Mouse (Mus musculus) neural tube, embryonic 11.5 days (tissue): ENCODE results near the gene Brd4. TPM values are rescaled to one million over a fixed set of nuclear protein-coding genes. Genes with fewer than 3 reads are reported as not detected.

ENCODE experiments used
- ATAC-seq: fragments of 200-750 bp; cut with Nextera tagmentation; 2 replicates; pipeline ENCODE4 v1.8.0; 2017; ENCODE audit warnings: moderate number of reproducible peaks, mild to moderate bottlenecking, moderate TSS enrichment, moderate library complexity; ENCODE audit not compliant: insufficient read depth, low FRiP score, low TSS enrichment
- DNase-seq: peaks from one replicate; pipeline ENCODE4 v3.0.0-alpha.2; 2015; ENCODE audit warnings: low spot score
- H3K27ac ChIP-seq: fragments of 300-500 bp; sonication (generic); 2 replicates; pipeline ENCODE4 v1.5.1; 2014; ENCODE audit warnings: low read depth, mild to moderate bottlenecking, low read length
- H3K27me3 ChIP-seq: fragments of 300-500 bp; sonication (generic); 2 replicates; pipeline ENCODE4 v1.6.1; 2014; ENCODE audit warnings: mild to moderate bottlenecking, low read length, mixed read lengths; ENCODE audit not compliant: control insufficient read depth, insufficient read depth
- H3K36me3 ChIP-seq: fragments of 300-500 bp; sonication (generic); 2 replicates; pipeline ENCODE4 v1.6.1; 2014; ENCODE audit warnings: mild to moderate bottlenecking, low read length, moderate library complexity, mixed read lengths; ENCODE audit not compliant: control insufficient read depth, insufficient read depth
- H3K4me1 ChIP-seq: fragments of 300-500 bp; sonication (generic); 2 replicates; pipeline ENCODE4 v1.6.1; 2014; ENCODE audit warnings: low read length, mixed read lengths; ENCODE audit not compliant: control insufficient read depth, insufficient read depth
- H3K4me2 ChIP-seq: fragments of 300-500 bp; sonication (generic); 2 replicates; pipeline ENCODE4 v1.6.1; 2014; ENCODE audit warnings: low read depth, mild to moderate bottlenecking, moderate library complexity
- H3K4me3 ChIP-seq: fragments of 300-500 bp; sonication (generic); 2 replicates; pipeline ENCODE4 v1.5.1; 2014; ENCODE audit warnings: low read depth, low read length
- H3K9ac ChIP-seq: fragments of 300-500 bp; sonication (generic); 2 replicates; pipeline ENCODE4 v1.6.1; 2014; ENCODE audit warnings: mild to moderate bottlenecking, low read length
- H3K9me3 ChIP-seq: fragments of 300-500 bp; sonication (generic); 2 replicates; pipeline ENCODE4 v1.6.1; 2016; ENCODE audit warnings: low read length; ENCODE audit not compliant: control insufficient read depth
- WGBS: fragments of 180-500 bp; shearing (Covaris S2); extraction: QIAGEN DNeasy Blood & Tissue Kit; methylation state at CpG from one replicate; pipeline ENCODE4 v1.1.7; 2014; 5-methylcytosine and 5-hydroxymethylcytosine counted together
- polyA plus RNA-seq: library from polyadenylated mRNA; unstranded; fragments of >200 nt; fragmentation: Nextera tagmentation; extraction: Ambion mirVana; gene quantifications from 2 replicates; pipeline ENCODE4 v1.2.1, GENCODE M21; 2014

Gene Brd4
- polyA plus RNA-seq, 1 experiment from 2014 or later = 115 TPM

GRCm38 (mm10) chr17:32165266-32165802 lies 119.2 kb downstream of the Brd4 start:
- peak; percentile 83 for ATAC-seq
- H3K36me3 ChIP-seq = no peaks in the 10 kb centered on the region
- no peak for DNase-seq
- 4% methylated on average over 9 of the region's 9 CpGs for WGBS
- H3K4me2 ChIP-seq = peak overlapping the region; percentile 66
- peak overlapping the region; percentile 80 for H3K9ac ChIP-seq
- peak overlapping the region; percentile 69 for H3K4me3 ChIP-seq
- no peaks in the 10 kb centered on the region for H3K9me3 ChIP-seq
- peak overlapping the region; percentile 82 for H3K27ac ChIP-seq
- H3K27me3 ChIP-seq = no peaks in the 10 kb centered on the region
- H3K4me1 ChIP-seq = peaks cover 29% of the 10 kb centered on the region

GRCm38 (mm10) chr17:32164780-32165179 lies 119.7 kb downstream of the Brd4 start:
- 0 out of 2 replicates have a peak overlapping the region, but pooled peaks have one; percentile 82 for H3K27ac ChIP-seq
- H3K4me1 ChIP-seq = peaks cover 29% of the 10 kb centered on the region
- no peak overlapping the region for H3K9ac ChIP-seq
- no peak overlapping the region for H3K4me3 ChIP-seq
- ATAC-seq (no peak), DNase-seq (no peak)
- no peaks in the 10 kb centered on the region for H3K9me3 ChIP-seq
- no peaks in the 10 kb centered on the region for H3K27me3 ChIP-seq
- H3K4me2 ChIP-seq = no peak overlapping the region
- no peaks in the 10 kb centered on the region for H3K36me3 ChIP-seq

DNA sequence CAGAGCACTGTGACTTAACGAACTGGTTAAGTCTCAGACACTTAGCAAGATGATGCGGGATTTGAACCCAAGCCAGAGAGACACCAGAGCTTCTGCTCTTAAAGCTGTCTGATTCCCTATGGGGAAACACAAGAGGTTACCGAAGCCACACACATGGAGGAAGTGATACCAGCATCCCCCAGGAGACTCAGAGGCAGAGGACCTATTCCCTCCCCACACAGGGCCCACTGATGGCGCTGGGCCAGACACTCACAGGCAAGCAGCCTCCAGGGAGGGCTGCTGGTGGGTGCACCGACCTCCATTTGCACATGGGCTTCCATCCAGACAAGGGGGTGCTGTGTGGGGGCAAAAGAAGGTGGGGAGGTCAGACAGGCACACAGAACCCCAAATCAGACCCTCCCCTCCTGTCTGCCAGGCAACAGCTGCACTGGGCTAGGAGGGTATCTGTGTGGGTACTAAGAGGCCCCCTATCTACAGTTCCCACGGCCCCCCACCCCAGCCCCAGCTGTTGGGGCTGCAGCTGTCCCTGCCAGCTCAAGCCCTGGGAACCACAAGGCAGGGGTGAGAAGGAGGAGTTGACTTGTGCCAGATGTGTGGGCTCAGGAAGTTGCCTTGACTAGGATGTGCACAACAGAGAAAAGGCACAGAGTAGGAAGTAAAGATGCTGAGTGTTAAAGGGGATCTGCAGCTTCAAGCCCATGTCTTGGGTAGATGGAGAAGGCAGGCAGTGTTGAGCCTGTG lies 120.4 kb downstream of the Brd4 start:
- Histone ChIP-seq H3K9me3 (no peaks in the 10 kb centered on the region), H3K27ac (no peak overlapping the region), H3K36me3 (no peaks in the 10 kb centered on the region), H3K27me3 (no peaks in the 10 kb centered on the region), H3K4me1 (peaks cover 29% of the 10 kb centered on the region), H3K4me3 (no peak overlapping the region), H3K9ac (peak overlapping the region; percentile 26; the same call in 1 of the 2 replicates), H3K4me2 (no peak overlapping the region; the same call in 1 of the 2 replicates)
- ATAC-seq = no peak
- DNase-seq = no peak
- WGBS = 66% methylated on average over 6 of the region's 6 CpGs

- 2% methylated on average over 58 of the region's 58 CpGs for WGBS
- Histone ChIP-seq H3K27me3 (no peaks in the 10 kb centered on the region), H3K4me3 (peak overlapping the region; percentile 42), H3K4me1 (peaks cover 29% of the 10 kb centered on the region), H3K9me3 (no peaks in the 10 kb centered on the region), H3K4me2 (peak overlapping the region; percentile 91), H3K27ac (no peak overlapping the region), H3K36me3 (peaks cover 3% of the 10 kb centered on the region; the same call in 1 of the 2 replicates), H3K9ac (peak overlapping the region; percentile 69)
- DNase-seq = peak; percentile 84
- ATAC-seq = no peak
Measured at GRCm38 (mm10) chr17:32162112-32162850, 122.2 kb downstream of the Brd4 start.

DNA sequence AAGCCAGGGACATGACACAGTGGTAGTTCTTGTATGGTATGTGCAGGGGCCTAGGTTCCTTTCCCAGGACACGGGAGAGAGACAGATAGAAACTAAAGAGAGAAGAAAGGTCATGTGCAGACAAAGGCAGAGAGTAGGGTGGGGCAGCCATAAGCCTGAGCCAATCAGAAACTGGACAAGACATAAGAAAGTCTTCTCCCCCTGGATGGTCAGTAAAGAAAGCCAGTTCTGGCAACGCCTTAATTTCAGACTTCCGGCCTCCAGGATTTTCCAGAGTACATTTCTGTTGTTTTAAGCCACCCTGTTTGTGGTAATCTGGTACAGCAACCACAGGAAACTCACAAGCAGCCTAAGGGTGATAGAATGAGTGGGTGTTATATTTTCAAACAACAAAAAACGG lies 123.6 kb downstream of the Brd4 start:
- H3K27me3 ChIP-seq = no peaks in the 10 kb centered on the region
- no peak overlapping the region for H3K4me3 ChIP-seq
- H3K27ac ChIP-seq = no peak overlapping the region
- peaks cover 27% of the 10 kb centered on the region for H3K4me1 ChIP-seq
- no peak overlapping the region for H3K9ac ChIP-seq
- DNase-seq (no peak), ATAC-seq (no peak)
- H3K9me3 ChIP-seq = no peaks in the 10 kb centered on the region
- no peak overlapping the region for H3K4me2 ChIP-seq
- 81% methylated on average over 4 of the region's 4 CpGs for WGBS
- H3K36me3 ChIP-seq = peaks cover 6% of the 10 kb centered on the region; the same call in 1 of the 2 replicates

GRCm38 (mm10) chr17:32158841-32159240 lies 125.7 kb downstream of the Brd4 start:
- Histone ChIP-seq H3K4me3 (no peak overlapping the region), H3K9me3 (no peaks in the 10 kb centered on the region), H3K9ac (no peak overlapping the region), H3K36me3 (peaks cover 7% of the 10 kb centered on the region), H3K27ac (no peak overlapping the region), H3K27me3 (no peaks in the 10 kb centered on the region), H3K4me2 (no peak overlapping the region), H3K4me1 (peaks cover 15% of the 10 kb centered on the region)
- ATAC-seq (no peak), DNase-seq (no peak)
- 94% methylated on average over 13 of the region's 13 CpGs for WGBS

- H3K4me1 ChIP-seq = no peaks in the 10 kb centered on the region
- no peak overlapping the region for H3K4me3 ChIP-seq
- no peaks in the 10 kb centered on the region for H3K27me3 ChIP-seq
- peaks cover 33% of the 10 kb centered on the region for H3K36me3 ChIP-seq
- no peak overlapping the region for H3K27ac ChIP-seq
- 93% methylated on average over 8 of the region's 8 CpGs for WGBS
- H3K9ac ChIP-seq = no peak overlapping the region
- DNase-seq (no peak), ATAC-seq (no peak)
- no peak overlapping the region for H3K4me2 ChIP-seq
- no peaks in the 10 kb centered on the region for H3K9me3 ChIP-seq
Measured at GRCm38 (mm10) chr17:32146718-32147117, 137.8 kb downstream of the Brd4 start.
